Mouse (Mus musculus): ENCODE measurements around the gene Gm14393. TPM values are rescaled to one million over a fixed set of nuclear protein-coding genes. Genes with fewer than 3 reads are reported as not detected.

Gene Gm14393
- polyA plus RNA-seq (2012; rRNA removed): 0.48 TPM in 1 of 2 replicates, not detected in the other

DNA sequence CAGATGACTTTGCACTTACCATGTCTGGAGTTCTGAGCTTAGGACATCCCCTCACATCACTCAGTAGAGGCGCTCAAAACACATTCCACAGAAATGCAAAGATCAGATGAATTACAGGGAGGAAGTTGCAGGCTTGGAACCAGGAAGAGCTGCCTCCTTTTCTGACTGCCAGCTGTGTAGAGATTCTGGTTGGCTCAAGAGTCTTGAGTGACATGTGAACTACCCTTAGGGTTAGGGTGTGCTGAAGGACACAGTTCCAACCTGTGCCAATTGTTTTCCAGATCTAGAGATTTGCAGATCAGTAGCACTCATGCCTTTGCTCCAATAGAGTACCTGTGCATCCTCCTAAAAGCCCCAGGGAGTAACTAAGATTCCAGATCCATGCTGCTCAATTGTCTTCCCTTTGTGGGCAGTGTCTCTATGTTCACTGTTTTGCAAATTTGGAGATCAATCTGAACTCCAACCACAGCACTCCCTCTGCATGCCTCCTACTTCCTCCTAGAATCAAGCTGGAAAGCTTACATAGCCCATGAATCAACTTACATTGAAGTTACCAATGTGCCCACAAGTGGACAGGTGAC, at the start of gene Gm14393:
Gene Gm14393, minus strand, starts transcription at position 101 of the 581 bp plus-strand sequence.

Other genes with a start within 250 kb of the Gm14393 start
- gene Gm14444, start 57.5 kb downstream of the Gm14393 start, polyA plus RNA-seq (2012; rRNA removed): 0.09 TPM in 1 of 2 replicates, not detected in the other
- gene Gm14399, start 74.2 kb upstream of the Gm14393 start, polyA plus RNA-seq (2012; rRNA removed): 8.3 and 8.9 TPM in 2 replicates
- 1.7 and 2.2 TPM in 2 replicates for gene Gm14443, start 108.1 kb upstream of the Gm14393 start, polyA plus RNA-seq (2012; rRNA removed)
- gene Gm14391, start 139.1 kb upstream of the Gm14393 start, polyA plus RNA-seq (2012; rRNA removed): 13.0 and 14.1 TPM in 2 replicates
- gene Gm14440, start 207.3 kb upstream of the Gm14393 start, polyA plus RNA-seq (2012; rRNA removed): not detected in 2 replicates

Measured in central nervous system, embryonic 14 days (tissue).